Mouse (Mus musculus): Measurements from ENCODE around the gene Mcur1. TPM values are rescaled to one million over a fixed set of nuclear protein-coding genes. Genes with fewer than 3 reads are reported as not detected.
A peak's percentile ranks its signal among the peaks of the same experiment; 100 is the strongest.

Gene Mcur1
- total RNA-seq, 2 experiments from 2014 or later: 12.5 to 14.6 TPM

GRCm38 (mm10) chr13:43500483-43500850 lies 59.5 kb downstream of the Mcur1 start:
- DNase-seq (ENCODE audit: low spot score in 2 of 2): no peak
- intact Hi-C loops (cut with DNase I): no loop called here

GRCm38 (mm10) chr13:43499731-43500482 lies 60.1 kb downstream of the Mcur1 start:
- DNase-seq (ENCODE audit: low spot score in 2 of 2): no peak
- intact Hi-C loops (cut with DNase I): no loop called here

GRCm38 (mm10) chr13:43498849-43499248 lies 61.1 kb downstream of the Mcur1 start:
- peak; percentile 63 to 90 for DNase-seq (ENCODE audit: low spot score in 2 of 2)
- intact Hi-C loops (cut with DNase I): no loop called here

GRCm38 (mm10) chr13:43497769-43498168 lies 62.2 kb downstream of the Mcur1 start:
- intact Hi-C loops (cut with DNase I): no loop called here
- no peak for DNase-seq (ENCODE audit: low spot score in 2 of 2)

GRCm38 (mm10) chr13:43496660-43497059 lies 63.3 kb downstream of the Mcur1 start:
- intact Hi-C loops (cut with DNase I): no loop called here
- DNase-seq (ENCODE audit: low spot score in 2 of 2): peak in 1 of 2 experiments; percentile 56

- intact Hi-C loops (cut with DNase I): no loop called here
- DNase-seq (ENCODE audit: low spot score in 2 of 2): peak in 1 of 2 experiments; percentile 54
These were observed 64.3 kb downstream of the Mcur1 start for GRCm38 (mm10) chr13:43495645-43496044.

- intact Hi-C loops (cut with DNase I): no loop called here
- peak in 1 of 2 experiments; percentile 33 for DNase-seq (ENCODE audit: low spot score in 2 of 2)
These were observed 66.3 kb downstream of the Mcur1 start for GRCm38 (mm10) chr13:43493725-43494124.

- DNase-seq (ENCODE audit: low spot score in 2 of 2): peak; percentile 34 to 37
- intact Hi-C loops (cut with DNase I): no loop called here
These were observed 66.9 kb downstream of the Mcur1 start for GRCm38 (mm10) chr13:43493058-43493481.

Other genes with a start within 250 kb of the Mcur1 start
- 10 to 100 TPM; 16.3 to 18.7 TPM for gene Sirt5, start 194.7 kb downstream of the Mcur1 start, total RNA-seq (2021)
- gene Nol7, start 161.8 kb downstream of the Mcur1 start, total RNA-seq (2021): 10 to 100 TPM; 78.5 to 80.1 TPM
- 10 to 100 TPM; 84.1 to 87.9 TPM for gene Ranbp9, start 78.9 kb downstream of the Mcur1 start, total RNA-seq (2021)
- 1 to 10 TPM; 6.3 to 7.6 TPM for gene Rnf182, start 55.5 kb upstream of the Mcur1 start, total RNA-seq (2021)
- 1 to 10 TPM; 5.5 to 6.4 TPM for gene Cd83, start 224.6 kb upstream of the Mcur1 start, total RNA-seq (2021)